Mouse (Mus musculus) brain, embryonic 14.5 days (tissue): ENCODE results near the gene Srpk1. TPM values are rescaled to one million over a fixed set of nuclear protein-coding genes. Genes with fewer than 3 reads are reported as not detected.
"Not testable (repeated sequence)": the region's sequence is repeated elsewhere in the genome, so short reads cannot be mapped to it uniquely, and the experiment has no call there.

Experiments
- DNase-seq: peaks from one replicate; pipeline ENCODE4 v3.0.0-alpha.2; 2011; ENCODE audit warnings: low read depth
- CTCF ChIP-seq: fragments of 200-500 bp; IDR thresholded peaks from 2 replicates; pipeline ENCODE4 v1.5.1; 2012; ENCODE audit warnings: inconsistent platforms, mild to moderate bottlenecking, moderate library complexity, borderline replicate concordance; ENCODE audit not compliant: insufficient read depth, insufficient read length; ENCODE audit errors: extremely low read depth
- POLR2A ChIP-seq: fragments of 200-500 bp; IDR thresholded peaks from 2 replicates; pipeline ENCODE4 v1.6.1; 2012; ENCODE audit warnings: mild to moderate bottlenecking, inconsistent platforms, borderline replicate concordance; ENCODE audit not compliant: poor library complexity, insufficient read depth, insufficient read length, severe bottlenecking; ENCODE audit errors: extremely low read depth
- polyA plus RNA-seq: library from polyadenylated mRNA; depleted of rRNA; stranded (reverse); fragments of >200 nt; gene quantifications from 2 replicates; pipeline ENCODE4 v1.2.3, GENCODE M21; 2012; rRNA removed

Srpk1 gene
- polyA plus RNA-seq, 1 experiment = 75.6 TPM

DNA sequence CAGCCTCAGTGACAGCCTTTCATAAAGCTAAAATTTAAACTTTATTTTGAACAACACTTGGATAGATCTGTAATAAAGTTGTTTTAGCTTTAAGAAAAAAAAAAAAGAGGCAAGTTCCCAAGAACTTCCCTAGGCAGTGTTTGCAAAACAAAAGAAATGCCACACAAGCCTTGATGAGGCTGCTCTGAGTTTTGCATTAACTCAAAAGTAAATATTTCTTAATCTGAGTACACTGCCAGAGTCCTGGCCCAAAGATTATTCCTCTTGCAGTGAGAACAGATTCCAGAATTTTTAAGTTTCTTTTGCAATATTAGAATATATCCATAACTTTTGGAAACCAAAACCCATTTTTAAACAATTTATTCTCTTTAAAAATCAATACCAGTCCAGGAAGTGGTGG is 57.3 kb downstream of the Srpk1 start:
- no peak for TF ChIP-seq POLR2A
- TF ChIP-seq CTCF = no peak
- DNase-seq = no peak

DNA sequence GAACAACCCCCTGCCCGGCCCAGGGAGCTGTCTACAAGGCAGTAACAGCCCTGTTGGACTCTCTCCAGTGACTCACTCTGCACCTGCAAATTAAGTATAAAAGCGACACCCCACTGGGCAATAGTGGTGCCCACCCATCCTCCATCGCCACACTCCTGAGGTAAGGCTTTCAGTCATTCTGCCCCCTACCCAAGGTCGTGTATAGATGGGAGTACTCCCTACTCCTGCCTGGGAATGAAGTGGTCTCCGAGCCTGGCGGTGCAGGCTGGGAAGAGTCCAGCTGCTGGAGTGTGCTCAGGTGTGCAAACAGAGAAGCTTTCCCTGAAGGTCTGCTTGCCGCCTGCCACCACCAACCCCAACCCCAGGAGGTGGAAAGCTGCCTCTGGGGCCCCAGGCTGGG is 60.9 kb downstream of the Srpk1 start:
- DNase-seq = no peak
- TF ChIP-seq CTCF (no peak), POLR2A (no peak)

DNA sequence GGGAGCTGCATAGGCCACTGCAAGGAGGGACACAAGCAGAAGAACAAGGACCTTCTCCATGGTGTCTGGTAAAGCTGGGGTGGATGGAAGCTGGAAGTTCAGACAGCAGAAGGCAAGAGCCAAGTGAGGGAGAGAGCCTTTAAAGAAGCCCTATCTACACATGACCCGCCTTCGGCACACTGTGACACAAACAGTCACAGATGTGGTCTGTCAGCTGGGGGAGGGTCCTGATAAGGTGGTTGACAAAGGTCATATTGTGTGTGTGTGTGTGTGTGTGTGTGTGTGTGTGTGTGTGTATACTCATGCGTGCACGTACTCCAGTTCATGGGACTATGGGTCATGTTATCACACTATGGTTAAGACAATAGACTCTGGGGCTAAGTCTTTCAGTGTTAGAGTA is 61.9 kb downstream of the Srpk1 start, which contains the start of gene Clps:
Gene Clps (minus strand): TSS at position 169 of the 400 bp plus-strand sequence.
- no peak for DNase-seq
- TF ChIP-seq POLR2A (no peak), CTCF (no peak)

DNA sequence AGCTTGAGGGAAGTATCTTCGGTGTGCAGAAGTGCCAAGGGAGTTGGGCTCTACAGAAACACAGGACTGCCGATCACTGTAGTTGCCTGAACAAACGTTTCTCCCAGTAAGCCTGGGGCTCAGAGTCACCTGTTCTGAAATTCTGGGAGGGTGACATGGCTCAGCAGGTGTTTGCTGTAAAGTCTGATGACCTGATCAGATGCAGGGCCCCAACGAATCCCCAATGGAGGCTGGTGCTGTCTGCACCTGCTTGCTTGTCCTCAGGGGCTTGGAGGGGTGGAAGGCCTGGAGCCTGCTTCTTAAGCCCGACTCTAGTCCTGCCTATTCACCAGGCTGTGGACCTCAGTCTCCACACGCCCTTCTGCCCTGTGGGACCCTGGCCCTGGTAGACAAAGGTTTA is 64.7 kb downstream of the Srpk1 start:
- DNase-seq = no peak
- no peak for TF ChIP-seq POLR2A
- no peak for TF ChIP-seq CTCF

DNA sequence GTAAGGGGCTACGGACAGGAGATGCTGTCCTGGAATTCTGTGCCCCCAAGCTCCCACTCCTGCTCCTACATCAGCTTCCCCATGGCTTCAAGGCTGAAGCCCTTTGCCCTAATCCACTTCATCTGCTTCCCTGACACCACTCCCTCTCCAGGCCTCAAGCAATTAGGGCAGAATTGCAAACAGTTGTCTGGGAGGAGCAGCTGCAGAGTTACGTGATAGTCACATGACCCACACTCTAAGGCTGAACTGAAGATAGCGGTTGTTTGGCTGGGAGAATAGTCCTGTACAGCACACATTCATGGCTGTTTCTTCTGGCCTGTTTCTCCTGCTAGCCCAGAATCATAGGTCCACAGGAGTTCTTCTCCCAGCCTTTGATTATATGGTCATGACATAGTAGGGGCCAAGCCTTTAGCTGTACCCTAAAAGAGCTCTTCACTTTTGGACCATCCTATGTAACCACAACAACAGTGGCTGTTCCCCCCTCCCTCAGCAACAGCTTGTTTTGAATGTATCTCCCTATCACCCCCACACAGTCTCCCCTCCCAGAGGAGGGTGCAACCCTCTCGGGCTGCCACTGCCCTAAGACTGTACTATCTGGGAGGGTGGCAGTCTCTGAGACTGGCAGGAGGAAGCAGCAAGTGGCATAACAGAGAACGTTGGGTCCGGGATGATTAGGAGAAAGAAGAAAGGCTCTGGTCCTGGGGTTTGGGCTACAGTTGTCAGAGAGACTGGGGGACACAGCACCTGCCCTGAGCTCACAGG is 65.7 kb downstream of the Srpk1 start:
- DNase-seq = peak; percentile 79
- no peak for TF ChIP-seq POLR2A
- TF ChIP-seq CTCF = no peak

DNA sequence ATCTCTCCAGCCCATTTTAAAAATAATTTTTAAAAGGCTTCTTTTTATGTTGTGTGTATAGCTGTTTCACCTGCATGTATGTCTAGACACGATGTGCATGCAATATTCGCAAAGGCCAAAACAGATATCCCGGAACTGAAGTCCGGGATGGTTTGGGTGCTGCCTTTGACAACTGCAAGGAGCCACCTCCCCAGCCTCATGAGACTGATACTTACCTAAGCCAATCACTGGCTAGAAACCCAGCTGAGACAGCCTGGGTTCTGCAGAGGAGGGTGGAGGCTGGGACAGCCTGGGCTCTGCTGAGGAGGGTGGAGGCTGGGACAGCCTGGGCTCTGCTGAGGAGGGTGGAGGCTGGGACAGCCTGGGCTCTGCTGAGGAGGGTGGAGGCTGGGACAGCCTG is 68.5 kb downstream of the Srpk1 start:
- DNase-seq = not testable (repeated sequence)

DNA sequence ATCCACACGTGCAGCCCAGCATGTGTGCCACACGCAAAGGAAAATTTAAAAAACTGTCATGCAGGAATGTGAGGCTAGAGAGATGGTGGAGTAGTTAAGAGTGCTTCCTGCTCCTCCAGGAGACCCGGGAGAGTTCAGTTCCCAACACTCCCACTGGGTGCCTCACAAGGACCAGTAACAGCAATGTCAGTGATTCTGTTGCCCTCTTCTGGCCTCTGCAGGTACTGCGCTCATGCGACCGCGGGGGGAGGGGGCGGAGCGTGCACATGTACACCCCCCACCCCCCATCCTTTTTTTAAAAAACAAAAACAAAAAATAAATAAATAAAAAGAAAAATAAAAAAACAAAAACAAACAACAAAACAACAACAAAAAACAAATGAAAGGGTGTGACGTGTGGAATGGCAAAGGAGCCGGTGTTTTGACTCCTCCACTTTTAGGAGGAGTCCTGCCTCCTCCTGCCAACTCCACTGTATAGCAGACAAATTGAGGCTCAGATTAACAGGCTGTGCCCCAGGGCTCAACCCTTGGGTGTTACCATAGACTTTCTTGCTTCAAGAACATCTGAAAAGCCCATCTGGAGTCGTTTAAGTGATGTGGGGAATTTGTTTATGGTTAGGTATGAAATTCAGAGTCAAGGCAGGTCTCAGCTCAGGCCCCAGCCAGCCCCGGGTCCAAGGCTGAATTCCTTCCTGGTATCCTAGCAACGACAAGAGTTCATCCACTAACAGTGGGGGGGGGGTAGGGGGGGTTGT is 69.3 kb downstream of the Srpk1 start:
- TF ChIP-seq CTCF (peak; percentile 87), POLR2A (no peak)
- DNase-seq = peak; percentile 69

DNA sequence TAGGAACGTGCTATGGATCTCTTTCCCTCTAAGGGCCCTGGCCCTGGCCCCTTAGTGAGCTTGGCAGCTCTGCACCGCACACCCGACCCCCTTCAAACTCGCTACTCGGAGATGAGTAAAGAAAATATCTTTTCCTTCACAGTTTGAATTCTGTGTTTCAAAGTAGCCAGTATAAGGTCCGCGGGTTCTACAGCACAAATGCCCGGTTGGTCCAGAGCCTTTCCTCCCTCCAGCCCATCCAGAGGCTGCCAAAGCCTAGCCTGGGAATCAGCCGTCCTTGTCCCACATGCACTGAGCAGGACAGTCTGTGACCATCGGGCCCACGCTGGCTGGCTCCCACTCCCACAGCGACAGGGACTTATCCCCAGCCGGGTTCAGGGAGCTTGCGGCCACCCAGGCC is 73.4 kb downstream of the Srpk1 start, which contains the start of gene Clpsl2:
Gene Clpsl2 (plus strand): TSS at position 301 of the 400 bp plus-strand sequence.
- no peak for TF ChIP-seq CTCF
- no peak for TF ChIP-seq POLR2A
- DNase-seq = no peak

DNA sequence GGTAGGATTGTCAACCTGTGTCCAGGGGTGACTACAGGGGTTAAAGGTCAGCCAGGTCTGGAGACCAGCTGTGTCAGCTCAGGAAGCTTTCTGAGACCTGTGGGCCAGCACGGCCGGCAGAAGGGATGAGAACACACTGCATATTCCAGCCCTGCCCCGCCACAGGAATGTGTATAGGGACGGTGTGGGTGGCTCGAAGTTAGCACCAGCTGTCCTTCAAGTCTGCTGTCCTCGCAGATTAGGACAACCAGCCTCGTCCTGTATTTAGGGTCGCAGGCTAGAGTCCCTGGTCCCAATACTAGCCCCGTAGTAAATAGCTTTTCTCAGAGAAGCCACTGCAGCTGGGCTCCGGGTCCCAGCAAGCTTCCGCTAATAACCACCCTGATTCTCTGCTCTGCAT is 74.0 kb downstream of the Srpk1 start:
- TF ChIP-seq CTCF (no peak), POLR2A (no peak)

DNA sequence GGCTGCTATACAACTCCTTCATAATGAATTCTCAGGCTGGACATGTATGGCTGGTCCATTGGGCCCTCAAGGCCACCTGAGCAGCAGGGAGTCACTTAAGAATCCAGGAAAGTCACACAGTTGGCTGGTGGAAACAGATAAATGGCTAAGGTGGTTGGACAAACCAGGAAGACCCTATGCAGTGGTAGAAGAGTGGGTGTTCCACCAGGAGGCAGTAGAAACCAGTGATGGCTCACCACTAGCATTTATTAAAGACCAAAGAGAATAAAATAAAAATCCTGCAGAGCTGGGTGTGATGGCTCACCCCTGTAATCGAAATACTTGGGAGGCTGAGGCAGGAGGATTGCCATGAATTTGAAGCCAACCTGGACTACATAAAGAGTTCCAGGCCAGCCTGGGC is 75.6 kb downstream of the Srpk1 start:
- no peak for DNase-seq
- no peak for TF ChIP-seq CTCF
- no peak for TF ChIP-seq POLR2A

More for the DNA sequence above, 74.0 kb downstream of the Srpk1 start:
- no peak for DNase-seq

DNA sequence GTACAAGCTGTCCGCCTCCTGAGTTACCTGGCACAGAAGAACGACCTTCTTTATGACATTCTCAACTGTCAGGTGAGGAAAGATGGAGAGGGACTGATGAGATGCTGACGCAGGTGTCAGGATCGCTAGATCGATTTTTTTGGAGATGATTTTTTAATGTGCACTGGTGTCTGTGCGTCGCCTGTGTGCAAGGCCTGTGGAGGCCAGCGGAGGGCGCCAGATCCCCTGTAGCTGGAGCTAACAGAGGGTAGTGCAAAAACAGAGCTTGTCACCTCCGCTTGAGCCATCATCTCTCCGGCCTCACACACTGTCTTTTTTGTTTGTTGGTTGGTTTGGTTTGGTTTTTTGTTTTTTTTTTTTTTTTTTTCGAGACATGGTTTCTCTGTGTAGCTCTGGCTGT is 84.6 kb downstream of the Srpk1 start:
- DNase-seq = no peak
- TF ChIP-seq CTCF = no peak
- TF ChIP-seq POLR2A = no peak

Other genes with a start within 250 kb of the Srpk1 start
- gene Fkbp5, start 105.2 kb downstream of the Srpk1 start, polyA plus RNA-seq = 27.9 and 34.3 TPM in 2 replicates
- gene Armc12, start 91.9 kb downstream of the Srpk1 start, polyA plus RNA-seq = 0.05 and 0.09 TPM in 2 replicates
- 0.21 TPM in 1 of 2 replicates, not detected in the other for gene Clpsl2, start 73.3 kb downstream of the Srpk1 start, polyA plus RNA-seq
- not detected in 2 replicates for gene Clps, start 61.9 kb downstream of the Srpk1 start, polyA plus RNA-seq
- 5.9 and 6.4 TPM in 2 replicates for gene Lhfpl5, start 47.1 kb downstream of the Srpk1 start, polyA plus RNA-seq
- gene Slc26a8, start 67.5 kb upstream of the Srpk1 start, polyA plus RNA-seq = 3.1 and 3.2 TPM in 2 replicates
- gene Mapk14, start 68.6 kb upstream of the Srpk1 start, polyA plus RNA-seq = 64.7 and 66.2 TPM in 2 replicates
- 0.53 and 0.89 TPM in 2 replicates for gene AC170998.1, start 103.4 kb upstream of the Srpk1 start, polyA plus RNA-seq
- 1.3 and 2.1 TPM in 2 replicates for gene Mapk13, start 146.6 kb upstream of the Srpk1 start, polyA plus RNA-seq
- 46.1 and 47.5 TPM in 2 replicates for gene Brpf3, start 178.4 kb upstream of the Srpk1 start, polyA plus RNA-seq
- gene Pnpla1, start 235.7 kb upstream of the Srpk1 start, polyA plus RNA-seq = 0.23 TPM in 1 of 2 replicates, not detected in the other